Mouse (Mus musculus): ENCODE results near the gene Ppp4r3a.
"Not testable (repeated sequence)": the region's sequence is repeated elsewhere in the genome, so short reads cannot be mapped to it uniquely, and the experiment has no call there.

Gene Ppp4r3a

GRCm38 (mm10) chr12:101083076-101083838 lies at the start of gene Ppp4r3a:
Gene Ppp4r3a (minus strand): TSS chr12:101083702.
- peak; percentile 69 for DNase-seq (ENCODE audit: low spot score)

GRCm38 (mm10) chr12:101123013-101123412 lies 39.5 kb upstream of the Ppp4r3a start:
- peak; percentile 15 for DNase-seq (ENCODE audit: low spot score)

DNA sequence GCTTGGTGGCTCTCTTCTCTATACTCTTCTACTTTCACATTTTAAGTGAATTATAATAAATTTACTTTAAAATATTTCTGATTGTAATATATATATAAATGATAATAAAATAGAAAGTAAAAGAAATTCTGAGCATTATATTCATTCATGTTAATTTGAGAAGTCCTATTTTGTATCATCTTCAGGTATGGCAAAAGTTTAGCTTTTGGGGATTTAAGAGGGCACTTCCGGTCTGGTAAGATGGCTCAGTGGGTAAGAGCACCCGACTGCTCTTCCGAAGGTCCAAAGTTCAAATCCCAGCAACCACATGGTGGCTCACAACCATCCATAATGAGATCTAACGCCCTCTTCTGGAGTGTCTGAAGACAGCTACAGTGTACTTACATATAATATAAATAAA lies 38.6 kb upstream of the Ppp4r3a start:
- DNase-seq (ENCODE audit: low spot score): not testable (repeated sequence)

- DNase-seq (ENCODE audit: low spot score): not testable (repeated sequence)
These were observed 26.5 kb upstream of the Ppp4r3a start for GRCm38 (mm10) chr12:101109794-101110585.

- no peak for DNase-seq (ENCODE audit: low spot score)
These were observed 24.2 kb upstream of the Ppp4r3a start for GRCm38 (mm10) chr12:101107722-101108121.

DNA sequence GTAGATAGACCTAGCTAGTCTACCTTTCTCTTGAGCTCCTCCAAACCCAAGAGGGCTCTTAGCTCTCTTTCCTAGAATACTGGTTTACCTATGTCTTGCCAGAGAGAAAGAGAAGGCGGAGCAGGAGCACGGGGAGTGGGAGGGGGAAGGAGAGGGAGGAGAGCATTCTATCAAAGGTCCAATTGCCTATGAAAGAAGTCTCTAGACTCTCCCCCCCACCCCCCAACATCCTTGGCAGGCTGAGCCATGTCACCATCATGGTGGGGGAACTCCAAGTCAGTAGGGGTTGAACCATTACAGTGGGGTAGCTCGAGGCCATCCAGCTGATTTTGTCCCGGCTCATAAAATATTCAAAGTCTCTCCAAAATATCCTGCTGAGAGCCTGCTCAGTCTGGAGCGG lies 22.1 kb upstream of the Ppp4r3a start:
- no peak for DNase-seq (ENCODE audit: low spot score)

GRCm38 (mm10) chr12:101102648-101103047 lies 19.1 kb upstream of the Ppp4r3a start:
- no peak for DNase-seq (ENCODE audit: low spot score)

GRCm38 (mm10) chr12:101093678-101094077 lies 10.2 kb upstream of the Ppp4r3a start:
- not testable (repeated sequence) for DNase-seq (ENCODE audit: low spot score)

- DNase-seq (ENCODE audit: low spot score): no peak
These were observed 6.5 kb upstream of the Ppp4r3a start for GRCm38 (mm10) chr12:101089955-101090354.

DNA sequence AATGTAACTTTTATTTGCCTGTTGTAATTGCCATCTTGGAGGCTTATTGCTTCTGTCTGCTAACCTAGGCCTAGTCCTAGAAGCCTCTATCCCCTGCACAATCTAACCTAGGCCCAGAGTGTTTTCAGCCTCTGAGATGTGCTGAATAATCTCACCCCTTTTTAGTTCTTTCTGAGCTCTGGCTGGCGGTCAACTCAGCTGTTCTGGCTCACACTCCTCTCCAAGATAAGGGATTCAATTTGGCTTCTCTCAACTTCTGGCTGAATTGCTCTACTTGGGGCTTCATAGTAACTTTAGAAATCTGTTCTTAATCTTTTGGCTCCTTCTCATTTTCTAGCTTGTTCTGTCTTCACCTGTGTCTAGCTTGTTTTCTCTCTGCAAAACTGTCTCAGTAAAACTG lies 3.9 kb upstream of the Ppp4r3a start:
- no peak for DNase-seq (ENCODE audit: low spot score)

DNA sequence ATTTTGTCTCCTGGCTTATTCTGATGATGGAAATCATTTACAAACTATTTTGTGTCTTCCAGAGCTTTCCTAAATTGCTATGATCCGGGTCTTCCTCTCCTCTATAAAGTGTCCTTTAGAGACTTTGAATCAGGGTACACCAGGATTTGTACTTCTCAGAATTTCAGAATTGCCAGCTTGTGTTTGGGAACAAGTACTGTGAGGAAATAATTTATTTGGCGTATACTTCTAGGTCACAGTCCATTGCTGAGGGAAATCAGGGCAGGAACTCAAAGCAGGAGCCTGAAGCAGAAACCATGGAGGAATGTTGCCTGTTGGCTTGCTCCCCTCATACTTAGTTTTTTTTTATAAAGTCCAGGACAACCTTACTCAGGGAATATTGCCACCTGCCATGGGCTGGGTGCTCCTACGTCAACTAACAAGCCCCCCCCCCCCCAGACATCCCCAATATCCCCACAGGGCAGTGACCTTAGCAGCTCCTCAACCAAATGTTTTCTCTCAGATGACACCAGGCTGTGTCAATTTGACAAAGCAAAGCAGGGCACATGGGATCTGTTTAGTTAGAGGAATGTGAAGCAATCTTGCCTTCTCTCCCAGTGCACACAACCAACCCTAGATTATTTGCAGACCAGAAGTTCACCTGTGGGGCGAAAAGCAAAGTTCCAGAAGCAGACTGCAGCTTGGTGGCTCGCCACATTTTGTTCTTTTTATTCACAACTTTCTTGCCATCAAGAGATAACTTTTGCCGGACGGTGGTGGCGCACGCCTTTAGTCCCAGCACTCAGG lies 1.6 kb upstream of the Ppp4r3a start:
- DNase-seq (ENCODE audit: low spot score): no peak

DNA sequence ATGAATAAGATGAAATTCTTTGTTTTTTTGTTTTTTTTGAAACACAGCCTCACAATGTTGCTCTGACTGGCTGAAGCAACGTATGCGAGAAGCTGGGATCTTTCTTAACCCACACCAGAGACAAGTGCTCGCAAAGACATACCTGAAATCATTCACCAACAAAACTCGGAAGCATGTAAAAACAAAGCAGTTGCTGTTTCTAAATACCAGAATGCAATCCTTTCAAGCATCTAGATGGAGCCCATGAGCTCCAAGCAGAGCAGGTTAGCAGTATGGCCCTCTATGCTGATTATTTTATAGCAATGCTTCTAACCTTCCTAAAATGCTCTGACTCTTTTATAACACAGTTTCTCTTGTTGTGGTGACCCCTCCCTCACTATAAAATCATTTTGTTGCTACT lies 735 bp upstream of the Ppp4r3a start:
- no peak for DNase-seq (ENCODE audit: low spot score)

DNA sequence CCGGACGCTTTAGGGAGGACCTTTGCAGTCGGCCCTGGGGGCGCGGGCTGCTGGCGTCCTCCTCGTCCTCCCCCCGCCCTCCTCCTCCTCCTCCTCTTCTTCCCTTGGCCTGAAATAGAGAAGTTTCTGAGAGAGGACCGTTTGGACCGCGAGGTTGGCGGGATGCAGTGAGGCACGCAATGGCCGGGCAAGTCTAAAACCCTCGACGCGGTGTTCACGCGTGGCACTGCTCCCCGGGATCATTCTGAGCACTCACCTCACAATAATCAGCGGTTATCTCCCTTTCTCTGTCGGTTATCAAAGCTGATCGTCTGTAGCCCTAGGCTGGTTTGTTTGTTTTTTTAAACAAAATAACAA lies 315 bp upstream of the Ppp4r3a start:
- peak; percentile 16 for DNase-seq (ENCODE audit: low spot score)

GRCm38 (mm10) chr12:101082296-101083075 lies 1.0 kb downstream of the Ppp4r3a start:
- no peak for DNase-seq (ENCODE audit: low spot score)

GRCm38 (mm10) chr12:101077955-101078354 lies 5.5 kb downstream of the Ppp4r3a start:
- no peak for DNase-seq (ENCODE audit: low spot score)

GRCm38 (mm10) chr12:101075433-101075832 lies 8.1 kb downstream of the Ppp4r3a start:
- no peak for DNase-seq (ENCODE audit: low spot score)

DNA sequence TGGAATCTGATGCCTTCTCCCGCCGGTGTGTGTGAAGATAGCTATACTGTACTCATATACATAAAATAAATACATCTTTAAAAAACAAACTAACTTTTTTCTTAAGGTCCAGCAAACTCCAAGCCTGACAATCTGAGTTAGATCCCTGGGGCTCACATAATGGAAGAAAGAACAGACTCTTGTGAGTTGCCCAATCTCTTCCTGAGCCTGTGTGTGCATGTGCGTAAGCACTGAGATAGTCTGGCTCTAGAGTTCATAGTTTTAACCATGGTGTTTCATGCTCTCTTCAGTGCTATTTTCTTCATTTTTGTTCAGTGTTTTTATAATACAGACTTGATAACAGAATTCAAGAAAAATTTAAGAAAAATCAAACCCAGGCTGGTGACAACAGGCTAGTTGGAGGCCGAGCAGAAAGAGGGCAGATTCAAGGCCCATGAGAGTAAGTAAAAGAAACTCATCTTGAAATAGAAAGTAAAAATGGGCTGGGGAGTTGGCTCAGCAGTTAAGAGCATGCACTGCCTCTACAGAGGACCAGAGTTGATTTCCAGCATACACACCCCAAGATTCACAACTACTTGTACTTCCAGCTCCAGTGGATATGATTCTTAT lies 8.6 kb downstream of the Ppp4r3a start:
- DNase-seq (ENCODE audit: low spot score): no peak

DNA sequence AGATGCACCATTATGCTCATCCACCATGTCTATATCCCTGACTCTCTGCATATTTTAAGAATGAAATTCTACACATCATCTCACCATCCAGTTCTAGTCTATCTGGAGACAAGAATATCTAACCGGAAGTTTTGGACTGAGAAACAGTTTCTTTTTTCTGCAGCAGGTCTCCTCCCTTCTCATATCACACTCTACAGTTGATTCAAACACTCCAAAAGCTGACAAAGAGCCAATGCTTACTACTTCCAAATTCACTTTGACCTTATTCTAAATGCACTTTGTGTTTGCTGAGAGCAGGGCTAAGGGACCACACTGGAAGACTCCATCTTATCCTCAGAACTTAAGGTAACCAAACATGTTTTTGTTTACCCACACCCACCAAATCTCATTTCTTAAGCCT lies 13.7 kb downstream of the Ppp4r3a start:
- DNase-seq (ENCODE audit: low spot score): no peak

DNA sequence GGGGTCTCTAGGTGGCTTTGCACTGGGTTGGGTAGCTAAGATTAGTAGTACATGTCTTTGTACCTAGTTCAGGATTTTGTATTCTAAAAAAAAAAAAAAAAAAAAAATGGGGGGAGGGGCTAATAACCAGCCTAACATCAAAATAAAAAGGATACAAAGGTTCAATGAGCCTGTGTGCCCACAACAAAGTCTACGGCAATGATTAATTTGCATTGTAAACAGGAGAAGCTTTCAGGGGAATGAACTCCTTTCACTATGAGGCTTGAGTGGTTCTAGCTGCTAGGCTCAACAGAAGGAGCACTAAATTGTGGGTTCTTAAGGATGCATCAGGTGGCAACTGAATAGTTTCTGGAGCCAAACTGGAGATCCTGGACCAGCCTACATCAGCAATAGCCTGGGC lies 17.2 kb downstream of the Ppp4r3a start:
- DNase-seq (ENCODE audit: low spot score): no peak

DNA sequence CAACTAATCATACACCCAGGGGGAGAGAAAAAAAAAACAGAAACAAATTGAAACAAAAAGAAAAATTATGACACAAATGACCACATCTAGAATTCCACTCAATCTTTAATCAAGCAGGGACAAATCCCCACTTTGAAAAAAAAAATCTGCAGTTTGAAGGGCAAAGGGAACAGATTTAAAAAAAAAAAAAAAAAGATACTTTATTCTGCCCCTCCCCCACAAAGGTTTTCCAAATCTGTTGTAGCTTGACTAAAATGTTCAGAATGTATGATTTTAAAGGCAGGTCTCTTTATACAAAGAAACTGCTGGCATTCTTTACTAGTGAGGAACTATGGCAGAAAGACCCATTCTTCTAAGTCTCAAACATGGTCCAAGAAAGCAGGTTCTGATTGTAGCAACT lies 43.5 kb downstream of the Ppp4r3a start:
- no peak for DNase-seq (ENCODE audit: low spot score)

- peak; percentile 69 for DNase-seq (ENCODE audit: low spot score)
These were observed 54.4 kb downstream of the Ppp4r3a start, which contains the start of gene Ccdc88c for GRCm38 (mm10) chr12:101028954-101029731. Gene Ccdc88c (minus strand): TSS chr12:101029056.
